Mouse (Mus musculus) ES-Bruce4 (cell line): Measurements from ENCODE around the gene Dysf.

Experiments
- CTCF ChIP-seq: IDR thresholded peaks from one replicate; pipeline ENCODE4 v1.8.1; 2011; ENCODE audit warnings: low read depth, low read length
- POLR2A ChIP-seq: IDR thresholded peaks from one replicate; pipeline ENCODE4 v1.8.1; 2011; ENCODE audit warnings: low read length; ENCODE audit not compliant: insufficient read depth

GRCm38 (mm10) chr6:84004295-84004694 lies 4.1 kb upstream of the Dysf start:
- TF ChIP-seq CTCF (peak; percentile 8), POLR2A (no peak)
